Mouse (Mus musculus) right cerebral cortex, postnatal 14 days (tissue): ENCODE measurements at regions not wholly inside any gene's neighbourhood (a gene's known extent, or its start where the extent isn't known, plus 50 kb on each side); places are given as distances from the start of the nearest gene placed in this dataset.

Experiments used
- DNase-seq: peaks from one replicate; pipeline ENCODE4 v3.0.0; 2022

- DNase-seq, result peak; percentile 23
Measured at GRCm38 (mm10) chr12:105274866-105275265, 52.3 kb upstream of the Tcl1 start.

GRCm38 (mm10) chr12:105280076-105280475 is 53.6 kb upstream of the Tunar start:
- DNase-seq, result no peak

- DNase-seq, result no peak
Measured at GRCm38 (mm10) chr12:105281070-105281469, 52.6 kb upstream of the Tunar start.

GRCm38 (mm10) chr12:105282091-105282490 is 51.6 kb upstream of the Tunar start:
- DNase-seq, result no peak
